Mouse (Mus musculus): ENCODE measurements at regions not wholly inside any gene's neighbourhood (a gene's known extent, or its start where the extent isn't known, plus 50 kb on each side); places are given as distances from the start of the nearest gene placed in this dataset.

DNA sequence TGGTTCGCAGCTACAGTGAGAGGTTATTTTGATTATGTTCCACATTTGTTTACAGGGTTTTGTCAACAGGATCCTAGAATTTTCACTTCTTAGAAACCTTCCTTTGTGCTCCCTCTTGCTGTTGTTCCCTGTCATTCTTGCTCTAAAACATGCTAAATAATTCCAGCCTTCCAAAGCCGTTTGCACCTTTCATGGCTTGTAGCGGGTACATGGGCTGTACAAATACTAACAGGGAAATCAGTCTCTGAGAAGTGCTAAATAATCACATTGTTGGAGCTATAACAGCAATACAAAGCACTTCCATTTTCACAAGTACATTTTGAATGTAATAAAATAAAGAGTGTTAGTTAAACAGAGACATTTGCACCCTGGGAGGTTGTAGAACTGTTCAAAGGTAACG is 268.8 kb upstream of the Acvr2a start:
- TF ChIP-seq POLR2A (IDR thresholded peaks at IDR 0.05; ENCODE audit: low read depth, low read length) (no peak), CTCF (IDR thresholded peaks at IDR 0.05; ENCODE audit: borderline replicate concordance, insufficient read depth, low read length) (no peak)

Data from embryonic fibroblast, embryonic 13.5 days (primary cell).